Mouse (Mus musculus): ENCODE data around the gene Gtsf2. TPM values are rescaled to one million over a fixed set of nuclear protein-coding genes. Genes with fewer than 3 reads are reported as not detected.
"Not testable (repeated sequence)": the region's sequence is repeated elsewhere in the genome, so short reads cannot be mapped to it uniquely, and the experiment has no call there.

Gene Gtsf2
- polyA plus RNA-seq, 1 experiment from 2014 or later, result not detected

- H3K9me3 ChIP-seq (replicated peaks), result no peaks in the 10 kb centered on the region
- WGBS, result 89% methylated on average over 7 of the region's 7 CpGs
- no peak for ATAC-seq
These were observed 23.4 kb upstream of the Gtsf2 start for GRCm38 (mm10) chr15:103471488-103472194.

GRCm38 (mm10) chr15:103462539-103463261 is 14.4 kb upstream of the Gtsf2 start:
- Histone ChIP-seq H3K4me2 (no peak overlapping the region), H3K4me3 (no peak overlapping the region), H3K9me3 (replicated peaks) (no peaks in the 10 kb centered on the region), H3K9ac (no peak overlapping the region), H3K27me3 (no peaks in the 10 kb centered on the region), H3K27ac (no peak overlapping the region), H3K4me1 (no peaks in the 10 kb centered on the region), H3K36me3 (ENCODE audit: poor library complexity, severe bottlenecking) (no peaks in the 10 kb centered on the region)
- 70% methylated on average over 7 of the region's 7 CpGs for WGBS
- no peak for ATAC-seq

More at GRCm38 (mm10) chr15:103471488-103472194, 23.4 kb upstream of the Gtsf2 start:
- Histone ChIP-seq H3K4me1 (no peaks in the 10 kb centered on the region), H3K27ac (no peak overlapping the region), H3K4me3 (no peak overlapping the region), H3K36me3 (ENCODE audit: poor library complexity, severe bottlenecking) (no peaks in the 10 kb centered on the region), H3K27me3 (no peaks in the 10 kb centered on the region), H3K4me2 (no peak overlapping the region), H3K9ac (no peak overlapping the region)

GRCm38 (mm10) chr15:103454449-103454848 is 6.2 kb upstream of the Gtsf2 start:
- Histone ChIP-seq H3K9me3 (replicated peaks) (no peaks in the 10 kb centered on the region), H3K36me3 (ENCODE audit: poor library complexity, severe bottlenecking) (no peaks in the 10 kb centered on the region), H3K4me3 (no peak overlapping the region), H3K4me2 (no peak overlapping the region), H3K9ac (no peak overlapping the region), H3K4me1 (no peaks in the 10 kb centered on the region), H3K27ac (no peak overlapping the region), H3K27me3 (no peaks in the 10 kb centered on the region)
- ATAC-seq, result no peak
- 86% methylated on average over 6 of the region's 6 CpGs for WGBS

- H3K36me3 ChIP-seq (ENCODE audit: poor library complexity, severe bottlenecking), result no peaks in the 10 kb centered on the region
- 92% methylated on average over 13 of the region's 13 CpGs for WGBS
- no peak within 1 kb of the TSS for H3K27ac ChIP-seq
- no peak for ATAC-seq
- H3K4me2 ChIP-seq, result no peak within 1 kb of the TSS
- H3K4me1 ChIP-seq, result no peaks in the 10 kb centered on the region
- H3K27me3 ChIP-seq, result no peaks in the 10 kb centered on the region
- no peaks in the 10 kb centered on the region for H3K9me3 ChIP-seq (replicated peaks)
- H3K9ac ChIP-seq, result no peak within 1 kb of the TSS
- no peak within 1 kb of the TSS for H3K4me3 ChIP-seq
These were observed 5.4 kb upstream of the Gtsf2 start, which contains the start of gene Nckap1l for GRCm38 (mm10) chr15:103453551-103454218. Nckap1l (plus strand) TSS chr15:103453794.

GRCm38 (mm10) chr15:103445966-103446365 is 2.3 kb downstream of the Gtsf2 start:
- not testable (repeated sequence) for H3K4me3 ChIP-seq; H3K9me3 ChIP-seq (replicated peaks); H3K27ac ChIP-seq; H3K9ac ChIP-seq; H3K4me1 ChIP-seq; H3K27me3 ChIP-seq; H3K4me2 ChIP-seq; H3K36me3 ChIP-seq (ENCODE audit: poor library complexity, severe bottlenecking); ATAC-seq
- 88% methylated on average over 4 of the region's 4 CpGs for WGBS

- Histone ChIP-seq H3K27ac (no peak within 1 kb of the TSS), H3K4me3 (no peak within 1 kb of the TSS), H3K4me1 (no peaks in the 10 kb centered on the region), H3K36me3 (ENCODE audit: poor library complexity, severe bottlenecking) (no peaks in the 10 kb centered on the region), H3K9me3 (replicated peaks) (no peaks in the 10 kb centered on the region), H3K27me3 (no peaks in the 10 kb centered on the region), H3K9ac (no peak within 1 kb of the TSS), H3K4me2 (no peak within 1 kb of the TSS)
- no peak for ATAC-seq
- WGBS, result 95% methylated on average over 16 of the region's 16 CpGs
These were observed 18.0 kb downstream of the Gtsf2 start, which contains the start of gene Gtsf1 for GRCm38 (mm10) chr15:103430241-103430640. Gtsf1 (minus strand) TSS chr15:103430470.

GRCm38 (mm10) chr15:103427017-103427416 is 21.3 kb downstream of the Gtsf2 start:
- Histone ChIP-seq H3K36me3 (ENCODE audit: poor library complexity, severe bottlenecking) (no peaks in the 10 kb centered on the region), H3K4me1 (no peaks in the 10 kb centered on the region), H3K27ac (no peak overlapping the region), H3K9ac (no peak overlapping the region), H3K27me3 (no peaks in the 10 kb centered on the region), H3K9me3 (replicated peaks) (no peaks in the 10 kb centered on the region), H3K4me2 (no peak overlapping the region), H3K4me3 (no peak overlapping the region)
- no peak for ATAC-seq
- WGBS, result 34% methylated on average over 2 of the region's 2 CpGs

- not testable (repeated sequence) for H3K4me3 ChIP-seq; H3K4me2 ChIP-seq; ATAC-seq; H3K9ac ChIP-seq; H3K4me1 ChIP-seq; H3K27me3 ChIP-seq; H3K27ac ChIP-seq; H3K36me3 ChIP-seq (ENCODE audit: poor library complexity, severe bottlenecking); H3K9me3 ChIP-seq (replicated peaks)
- WGBS, result 90% methylated on average over 3 of the region's 3 CpGs
These were observed 42.7 kb downstream of the Gtsf2 start for GRCm38 (mm10) chr15:103405586-103405985.

GRCm38 (mm10) chr15:103401361-103401760 is 46.9 kb downstream of the Gtsf2 start:
- 93% methylated on average over 5 of the region's 5 CpGs for WGBS
- Histone ChIP-seq H3K4me3 (no peak overlapping the region), H3K36me3 (ENCODE audit: poor library complexity, severe bottlenecking) (no peaks in the 10 kb centered on the region), H3K27me3 (no peaks in the 10 kb centered on the region), H3K4me2 (no peak overlapping the region), H3K9me3 (replicated peaks) (no peaks in the 10 kb centered on the region), H3K27ac (no peak overlapping the region), H3K9ac (no peak overlapping the region), H3K4me1 (no peaks in the 10 kb centered on the region)
- ATAC-seq, result no peak

- Histone ChIP-seq H3K4me3 (no peak overlapping the region), H3K27ac (no peak overlapping the region), H3K36me3 (ENCODE audit: poor library complexity, severe bottlenecking) (no peaks in the 10 kb centered on the region), H3K4me2 (no peak overlapping the region), H3K9ac (no peak overlapping the region), H3K9me3 (replicated peaks) (no peaks in the 10 kb centered on the region), H3K4me1 (no peaks in the 10 kb centered on the region), H3K27me3 (no peaks in the 10 kb centered on the region)
- ATAC-seq, result no peak
These were observed 54.7 kb downstream of the Gtsf2 start for GRCm38 (mm10) chr15:103393577-103393976.

Data from forebrain, embryonic 13.5 days (tissue).